Mouse (Mus musculus): ENCODE measurements around the gene Gm4301. TPM values are rescaled to one million over a fixed set of nuclear protein-coding genes. Genes with fewer than 3 reads are reported as not detected.

Gm4301 gene
- total RNA-seq (2023) = not detected

GRCm38 (mm10) chr10:100335376-100335775, at the start of gene Gm4301:
Gm4301 (plus strand) TSS chr10:100335676.

DNA sequence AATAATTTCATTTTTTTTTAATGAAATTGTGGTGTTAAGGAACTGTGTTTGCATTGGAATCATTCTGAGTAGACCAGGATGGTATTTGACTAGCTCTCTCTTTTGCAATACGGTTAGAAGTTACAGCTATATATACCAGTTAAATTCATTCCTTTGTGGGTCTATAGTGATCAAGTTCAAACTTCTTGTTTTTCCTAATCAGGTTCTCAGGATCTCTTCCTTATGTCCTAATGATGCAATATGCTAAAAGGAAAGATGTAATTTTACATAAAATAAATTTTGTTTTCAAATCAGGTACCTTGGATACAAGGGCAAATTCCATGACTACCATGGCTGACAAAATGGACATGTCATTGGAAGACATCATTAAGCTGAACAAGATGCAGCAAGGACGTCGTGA, 5.1 kb downstream of the Gm4301 start, which contains the start of gene Gm4302:
Gene Gm4302, plus strand, starts transcription at position 301 of the 400 bp plus-strand sequence.

GRCm38 (mm10) chr10:100345672-100346071, 10.2 kb downstream of the Gm4301 start, which contains the start of gene Gm4303:
Gm4303 (plus strand) TSS chr10:100345972.

DNA sequence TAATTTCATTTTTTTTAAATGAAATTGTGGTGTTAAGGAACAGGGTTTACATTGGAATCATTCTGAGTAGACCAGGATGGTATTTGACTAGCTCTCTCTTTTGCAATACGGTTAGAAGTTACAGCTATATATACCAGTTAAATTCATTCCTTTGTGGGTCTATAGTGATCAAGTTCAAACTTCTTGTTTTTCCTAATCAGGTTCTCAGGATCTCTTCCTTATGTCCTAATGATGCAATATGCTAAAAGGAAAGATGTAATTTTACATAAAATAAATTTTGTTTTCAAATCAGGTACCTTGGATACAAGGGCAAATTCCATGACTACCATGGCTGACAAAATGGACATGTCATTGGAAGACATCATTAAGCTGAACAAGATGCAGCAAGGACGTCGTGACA, 15.3 kb downstream of the Gm4301 start, which contains the start of gene Gm4305:
Gene Gm4305, plus strand, starts transcription at position 301 of the 400 bp plus-strand sequence.

GRCm38 (mm10) chr10:100361038-100361437, 25.6 kb downstream of the Gm4301 start, which contains the start of gene Gm4307:
Gm4307 (plus strand) TSS chr10:100361338.

DNA sequence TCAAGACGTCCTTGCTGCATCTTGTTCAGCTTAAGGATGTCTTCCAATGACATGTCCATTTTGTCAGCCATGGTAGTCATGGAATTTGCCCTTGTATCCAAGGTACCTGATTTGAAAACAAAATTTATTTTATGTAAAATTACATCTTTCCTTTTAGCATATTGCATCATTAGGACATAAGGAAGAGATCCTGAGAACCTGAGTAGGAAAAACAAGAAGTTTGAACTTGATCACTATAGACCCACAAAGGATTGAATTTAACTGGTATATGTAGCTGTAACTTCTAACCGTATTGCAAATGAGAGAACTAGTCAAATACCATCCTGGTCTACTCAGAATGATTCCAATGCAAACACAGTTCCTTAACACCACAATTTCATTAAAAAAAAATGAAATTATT, 47.0 kb downstream of the Gm4301 start, which contains the start of gene Gm4312:
Gene Gm4312, minus strand, starts transcription at position 101 of the 400 bp plus-strand sequence.

Other genes with a start within 250 kb of the Gm4301 start
- not detected for gene Gm4302, start 5.2 kb downstream of the Gm4301 start, total RNA-seq (2023)
- not detected for gene Gm4303, start 10.3 kb downstream of the Gm4301 start, total RNA-seq (2023)
- not detected for gene Gm4305, start 15.4 kb downstream of the Gm4301 start, total RNA-seq (2023)
- gene Gm4307, start 25.7 kb downstream of the Gm4301 start, total RNA-seq (2023) = not detected
- not detected for gene Gm4312, start 46.9 kb downstream of the Gm4301 start, total RNA-seq (2023)
- gene Tmtc3, start 151.7 kb downstream of the Gm4301 start, total RNA-seq (2023) = 1 to 10 TPM; 1.3 to 2.0 TPM
- 1 to 10 TPM; 1.9 to 3.6 TPM for gene Cep290, start 151.9 kb downstream of the Gm4301 start, total RNA-seq (2023)